Mouse (Mus musculus): ENCODE measurements around the gene Cabp2. TPM values are rescaled to one million over a fixed set of nuclear protein-coding genes. Genes with fewer than 3 reads are reported as not detected.
A peak's percentile ranks its signal among the peaks of the same experiment; 100 is the strongest.
"Not testable (repeated sequence)": the region's sequence is repeated elsewhere in the genome, so short reads cannot be mapped to it uniquely, and the experiment has no call there.

The Cabp2 gene
- total RNA-seq, 1 experiment: not detected

DNA sequence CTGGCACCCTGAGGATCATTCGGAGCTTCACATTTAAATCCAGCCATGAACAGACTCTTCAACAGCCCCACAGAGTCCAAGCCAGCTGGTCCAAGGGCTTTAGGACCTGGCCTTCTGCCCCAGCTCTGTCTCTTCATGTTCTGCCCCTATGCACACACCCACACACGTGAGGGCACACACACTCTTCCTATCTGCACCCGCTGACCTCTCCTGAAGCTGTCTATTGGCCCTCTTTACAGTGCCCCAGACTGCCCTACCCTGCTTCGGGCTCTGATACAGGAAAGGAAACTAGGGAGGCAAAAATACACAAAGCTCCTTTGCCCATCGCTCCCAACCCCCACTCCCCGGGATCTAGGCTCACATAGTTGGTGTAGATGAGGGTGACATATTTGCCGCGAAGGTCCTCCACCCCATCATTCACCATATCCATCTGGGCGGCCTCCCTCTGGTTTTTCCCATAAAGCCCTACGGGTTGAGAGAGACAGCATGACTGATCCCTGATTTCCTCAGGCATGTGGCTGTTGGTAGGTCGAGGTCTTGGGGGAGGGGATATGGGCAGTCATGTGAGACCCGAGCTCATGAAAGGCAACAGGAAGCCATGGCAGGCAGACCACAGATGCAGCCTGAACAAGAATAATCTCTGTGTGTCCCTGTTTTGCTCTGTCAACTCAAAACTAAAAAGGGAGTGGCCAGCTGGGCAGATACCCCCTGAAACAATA, 44.9 kb upstream of the Cabp2 start:
- Histone ChIP-seq H3K36me3 (ENCODE audit: control insufficient read depth, insufficient read depth, low read length, poor library complexity, severe bottlenecking) (peaks cover 6% of the 10 kb centered on the region; the same call in 1 of the 2 replicates), H3K9ac (ENCODE audit: insufficient read depth, low read depth, low read length, poor library complexity, severe bottlenecking) (no peak overlapping the region), H3K27ac (ENCODE audit: insufficient read depth, low read depth, low read length, poor library complexity, severe bottlenecking) (no peak overlapping the region), H3K4me3 (ENCODE audit: insufficient read depth in 1 of 2, low read depth in 1 of 2, low read length in 2 of 2, poor library complexity in 1 of 2, severe bottlenecking in 1 of 2) (no peak overlapping the region), H3K9me3 (ENCODE audit: control insufficient read depth, insufficient read depth, low read depth, low read length) (no peaks in the 10 kb centered on the region), H3K4me1 (ENCODE audit: control insufficient read depth in 2 of 2, insufficient read depth in 2 of 2, low read length in 2 of 2, poor library complexity in 1 of 2) (peaks cover 0 to 7% of the 10 kb centered on the region in 2 experiments; a peak in 2 of 4 replicates)
- TF ChIP-seq HCFC1 (IDR thresholded peaks at IDR 0.05; ENCODE audit: borderline replicate concordance, insufficient read depth, low read length): no peak
- TF ChIP-seq ZNF384 (IDR thresholded peaks at IDR 0.05; ENCODE audit: low read depth, low read length): no peak
- TF ChIP-seq ZC3H11A (IDR thresholded peaks at IDR 0.05; ENCODE audit: borderline replicate concordance, low read depth, low read length): no peak
- DNase-seq (ENCODE audit: low read depth, low spot score): no peak
- in situ Hi-C loops (cut with MboI; ENCODE audit: low sequenced_read_pairs in 2 of 2, unreplicated experiment in 2 of 2): no loop called here

DNA sequence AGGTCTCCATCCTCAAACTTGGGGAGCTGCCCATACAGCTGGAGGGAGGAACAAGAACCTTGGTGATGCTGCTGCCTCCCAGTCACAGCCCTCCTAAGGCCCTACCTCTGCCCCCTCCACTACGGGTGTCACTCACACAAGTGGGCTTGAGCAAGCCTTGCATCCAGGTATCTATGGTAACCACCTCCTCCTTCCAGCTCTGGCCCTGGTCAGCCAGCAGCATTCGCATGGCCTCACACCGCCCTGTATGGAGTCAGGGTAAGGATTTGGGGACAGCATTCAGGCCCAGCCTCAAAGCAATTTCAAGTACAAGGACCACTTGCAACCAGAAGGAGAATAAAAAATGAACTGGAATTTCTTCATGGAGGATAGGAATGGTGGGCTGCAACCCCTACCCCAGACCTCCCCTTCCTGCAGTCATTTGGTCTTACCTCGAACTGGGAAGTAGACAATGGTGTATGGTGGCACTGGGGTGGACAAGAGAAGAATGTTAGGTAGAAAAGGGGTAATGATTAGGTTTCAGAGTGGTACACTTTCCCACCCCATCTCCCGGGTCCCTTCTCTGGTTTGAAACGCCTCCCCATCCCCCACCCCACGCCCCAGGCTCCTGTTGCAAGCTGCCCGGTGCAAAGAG, 44.1 kb upstream of the Cabp2 start:
- peak overlapping the region; percentile 82 for H3K9ac ChIP-seq (ENCODE audit: insufficient read depth, low read depth, low read length, poor library complexity, severe bottlenecking)
- H3K27ac ChIP-seq (ENCODE audit: insufficient read depth, low read depth, low read length, poor library complexity, severe bottlenecking); H3K9me3 ChIP-seq (ENCODE audit: control insufficient read depth, insufficient read depth, low read depth, low read length); H3K4me1 ChIP-seq (ENCODE audit: control insufficient read depth in 2 of 2, insufficient read depth in 2 of 2, low read length in 2 of 2, poor library complexity in 1 of 2); in situ Hi-C loops (cut with MboI; ENCODE audit: low sequenced_read_pairs in 2 of 2, unreplicated experiment in 2 of 2); DNase-seq (ENCODE audit: low read depth, low spot score); H3K36me3 ChIP-seq (ENCODE audit: control insufficient read depth, insufficient read depth, low read length, poor library complexity, severe bottlenecking): not testable (repeated sequence)
- peak overlapping the region; percentile 80 for H3K4me3 ChIP-seq (ENCODE audit: insufficient read depth in 1 of 2, low read depth in 1 of 2, low read length in 2 of 2, poor library complexity in 1 of 2, severe bottlenecking in 1 of 2)

DNA sequence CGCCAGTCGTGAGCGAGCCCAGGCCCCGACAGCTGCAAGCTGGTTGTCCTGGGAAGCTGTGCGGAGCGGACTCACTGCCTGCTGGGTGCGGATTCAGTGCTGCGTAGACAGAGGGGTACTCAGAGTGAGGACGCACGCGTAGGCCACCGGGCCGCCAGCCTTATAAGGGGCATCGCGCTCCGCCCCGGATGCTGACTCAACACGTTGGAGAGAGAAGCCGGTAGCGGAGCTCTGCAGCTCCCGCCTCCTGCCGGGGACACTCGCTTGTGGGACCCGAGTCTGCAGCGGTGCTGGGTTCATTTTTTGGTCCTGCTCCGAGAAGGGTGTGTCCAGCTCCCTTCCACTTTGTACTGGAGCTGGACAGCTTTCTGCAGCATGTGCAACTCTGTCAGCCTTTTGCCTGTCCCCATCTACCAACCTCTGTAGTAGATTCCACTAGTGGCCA, 43.6 kb upstream of the Cabp2 start, which contains the start of gene Gstp1:
Gene Gstp1, minus strand, starts transcription at position 198 of the 445 bp plus-strand sequence.
- peaks cover 6% of the 10 kb centered on the region; the same call in 1 of the 2 replicates for H3K36me3 ChIP-seq (ENCODE audit: control insufficient read depth, insufficient read depth, low read length, poor library complexity, severe bottlenecking)
- in situ Hi-C loops (cut with MboI; ENCODE audit: low sequenced_read_pairs in 2 of 2, unreplicated experiment in 2 of 2): no loop called here
- no peak for DNase-seq (ENCODE audit: low read depth, low spot score)
- peak within 1 kb of the TSS; percentile 82 for H3K9ac ChIP-seq (ENCODE audit: insufficient read depth, low read depth, low read length, poor library complexity, severe bottlenecking)
- H3K4me3 ChIP-seq (ENCODE audit: insufficient read depth in 1 of 2, low read depth in 1 of 2, low read length in 2 of 2, poor library complexity in 1 of 2, severe bottlenecking in 1 of 2): peak within 1 kb of the TSS; percentile 80
- H3K9me3 ChIP-seq (ENCODE audit: control insufficient read depth, insufficient read depth, low read depth, low read length): no peaks in the 10 kb centered on the region
- TF ChIP-seq CHD2 (IDR thresholded peaks at IDR 0.05; ENCODE audit: low read depth, low read length): no peak
- peak; percentile 86 for TF ChIP-seq MAFK (IDR thresholded peaks at IDR 0.05; ENCODE audit: insufficient read depth, low read depth, low read length)
- TF ChIP-seq HCFC1 (IDR thresholded peaks at IDR 0.05; ENCODE audit: borderline replicate concordance, insufficient read depth, low read length): no peak
- H3K27ac ChIP-seq (ENCODE audit: insufficient read depth, low read depth, low read length, poor library complexity, severe bottlenecking): no peak within 1 kb of the TSS; the same call in 1 of the 2 replicates
- peaks cover 3 to 9% of the 10 kb centered on the region in 2 experiments; a peak in 3 of 4 replicates for H3K4me1 ChIP-seq (ENCODE audit: control insufficient read depth in 2 of 2, insufficient read depth in 2 of 2, low read length in 2 of 2, poor library complexity in 1 of 2)

DNA sequence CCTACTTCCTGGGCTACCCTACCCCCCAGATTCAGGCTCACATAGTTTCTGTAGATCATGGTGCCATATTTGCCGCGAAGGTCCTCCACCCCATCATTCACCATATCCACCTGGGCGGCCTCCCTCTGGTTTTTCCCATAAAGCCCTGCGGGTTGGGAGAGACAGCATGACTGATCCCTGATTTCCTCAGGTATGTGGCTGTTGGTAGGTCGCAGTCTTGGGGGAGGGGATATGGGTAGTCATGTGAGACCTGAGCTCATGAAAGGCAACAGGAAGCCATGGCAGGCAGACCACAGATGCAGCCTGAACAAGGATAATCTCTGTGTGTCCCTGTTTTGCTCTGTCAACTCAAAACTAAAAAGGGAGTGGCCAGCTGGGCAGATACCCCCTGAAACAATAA, 40.4 kb upstream of the Cabp2 start:
- in situ Hi-C loops (cut with MboI; ENCODE audit: low sequenced_read_pairs in 2 of 2, unreplicated experiment in 2 of 2); DNase-seq (ENCODE audit: low read depth, low spot score); H3K4me3 ChIP-seq (ENCODE audit: insufficient read depth in 1 of 2, low read depth in 1 of 2, low read length in 2 of 2, poor library complexity in 1 of 2, severe bottlenecking in 1 of 2); H3K36me3 ChIP-seq (ENCODE audit: control insufficient read depth, insufficient read depth, low read length, poor library complexity, severe bottlenecking); H3K27ac ChIP-seq (ENCODE audit: insufficient read depth, low read depth, low read length, poor library complexity, severe bottlenecking); H3K9ac ChIP-seq (ENCODE audit: insufficient read depth, low read depth, low read length, poor library complexity, severe bottlenecking); H3K4me1 ChIP-seq (ENCODE audit: control insufficient read depth in 2 of 2, insufficient read depth in 2 of 2, low read length in 2 of 2, poor library complexity in 1 of 2); H3K9me3 ChIP-seq (ENCODE audit: control insufficient read depth, insufficient read depth, low read depth, low read length): not testable (repeated sequence)

DNA sequence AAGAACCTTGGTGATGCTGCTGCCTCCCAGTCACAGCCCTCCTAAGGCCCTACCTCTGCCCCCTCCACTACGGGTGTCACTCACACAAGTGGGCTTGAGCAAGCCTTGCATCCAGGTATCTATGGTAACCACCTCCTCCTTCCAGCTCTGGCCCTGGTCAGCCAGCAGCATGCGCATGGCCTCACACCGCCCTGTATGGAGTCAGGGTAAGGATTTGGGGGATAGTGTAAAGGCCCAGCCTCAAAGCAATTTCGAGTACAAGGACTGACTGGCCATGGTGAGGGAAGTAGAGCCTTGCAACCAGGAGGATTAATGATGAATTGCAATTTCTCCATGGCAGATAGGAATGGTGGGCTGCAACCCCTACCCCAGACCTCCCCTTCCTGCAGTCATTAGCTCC, 39.9 kb upstream of the Cabp2 start:
- H3K27ac ChIP-seq (ENCODE audit: insufficient read depth, low read depth, low read length, poor library complexity, severe bottlenecking); H3K36me3 ChIP-seq (ENCODE audit: control insufficient read depth, insufficient read depth, low read length, poor library complexity, severe bottlenecking); H3K9me3 ChIP-seq (ENCODE audit: control insufficient read depth, insufficient read depth, low read depth, low read length); in situ Hi-C loops (cut with MboI; ENCODE audit: low sequenced_read_pairs in 2 of 2, unreplicated experiment in 2 of 2); DNase-seq (ENCODE audit: low read depth, low spot score); H3K4me1 ChIP-seq (ENCODE audit: control insufficient read depth in 2 of 2, insufficient read depth in 2 of 2, low read length in 2 of 2, poor library complexity in 1 of 2): not testable (repeated sequence)
- Histone ChIP-seq H3K9ac (ENCODE audit: insufficient read depth, low read depth, low read length, poor library complexity, severe bottlenecking) (peak overlapping the region; percentile 32), H3K4me3 (ENCODE audit: insufficient read depth in 1 of 2, low read depth in 1 of 2, low read length in 2 of 2, poor library complexity in 1 of 2, severe bottlenecking in 1 of 2) (peak overlapping the region; percentile 60 to 70)
